Mouse (Mus musculus) lung, adult 2 months (tissue): ENCODE results near the gene Grk3.

Experiments used
- CTCF ChIP-seq: fragments of 200-500 bp; IDR thresholded peaks from 2 replicates; pipeline ENCODE4 v1.5.1; 2011; ENCODE audit warnings: mild to moderate bottlenecking, low read length, control low read depth; ENCODE audit not compliant: insufficient read depth
- POLR2A ChIP-seq: fragments of 200-500 bp; IDR thresholded peaks from 2 replicates; pipeline ENCODE4 v1.6.1; 2011; ENCODE audit warnings: low read depth, mild to moderate bottlenecking, control low read depth, low read length, borderline replicate concordance; ENCODE audit errors: extremely low read depth

DNA sequence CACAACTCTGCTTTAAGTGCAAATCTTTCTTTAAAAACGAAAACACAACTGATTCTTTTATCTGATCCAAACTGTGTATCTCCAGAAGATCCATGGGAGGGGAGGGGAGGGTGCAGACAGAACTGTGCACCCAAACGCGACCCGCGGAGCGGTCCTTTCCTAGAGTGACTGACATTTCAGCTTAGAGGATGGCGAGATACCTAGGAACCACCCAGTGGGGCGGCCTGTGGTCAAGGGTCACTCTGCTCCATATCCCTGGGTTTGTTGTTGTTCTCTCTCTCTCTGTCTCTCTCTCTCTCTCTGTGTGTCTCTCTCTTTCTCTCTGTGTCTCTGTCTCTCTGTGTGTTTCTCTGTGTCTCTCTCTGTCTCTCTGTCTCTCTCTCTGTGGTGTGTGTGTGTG, 59.2 kb downstream of the Grk3 start:
- TF ChIP-seq CTCF: no peak
- TF ChIP-seq POLR2A: no peak
